Mouse (Mus musculus): ENCODE data around the gene Ugt1a6b.

GRCm38 (mm10) chr1:88214462-88214952, 111.5 kb downstream of the Ugt1a6b start:
- TF ChIP-seq CTCF (IDR thresholded peaks at IDR 0.05; ENCODE audit: low read depth) (no peak), EP300 (IDR thresholded peaks at IDR 0.05; ENCODE audit: low read depth) (no peak)

Measured in liver, postnatal 0 days (tissue).